Mouse (Mus musculus) urinary bladder, adult 2 months (tissue): ENCODE data around the gene Tmcc3. TPM values are rescaled to one million over a fixed set of nuclear protein-coding genes. Genes with fewer than 3 reads are reported as not detected.

Experiments used
- DNase-seq: peaks from one replicate; pipeline ENCODE4 v3.0.0; 2022; ENCODE audit warnings: low spot score
- polyA plus RNA-seq: library from polyadenylated mRNA; depleted of rRNA; stranded (reverse); fragments of >200 nt; gene quantifications from 2 replicates; pipeline ENCODE4 v1.2.3, GENCODE M21; 2012; rRNA removed

Gene Tmcc3
- polyA plus RNA-seq, 1 experiment, result 18.3 TPM

DNA sequence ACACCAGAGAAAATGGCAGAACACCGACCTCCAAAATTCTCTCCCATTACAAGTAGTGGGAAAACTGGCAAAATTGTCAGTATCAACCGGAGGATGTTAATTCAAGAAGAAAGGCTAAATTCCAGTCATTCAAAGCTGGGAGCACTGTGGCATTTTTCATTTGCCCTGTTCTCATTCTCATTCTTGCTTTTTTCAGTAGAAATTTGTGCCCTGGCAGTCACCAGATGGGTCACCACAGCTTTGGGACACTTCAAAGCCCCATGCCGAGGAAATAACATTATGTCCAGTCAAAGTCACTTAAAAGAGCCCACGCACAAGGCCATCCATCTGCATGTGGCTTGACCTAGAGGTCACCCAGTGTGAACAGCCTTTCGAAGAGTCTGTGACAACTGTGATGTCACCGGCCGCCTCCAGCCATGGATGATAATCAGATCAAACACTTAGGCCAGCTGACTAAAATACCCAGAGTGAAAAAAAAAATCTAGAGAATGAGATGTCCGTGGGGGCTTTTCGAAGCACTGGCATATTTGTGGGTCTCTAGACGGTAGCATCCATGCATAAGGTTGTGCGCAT, 319.9 kb downstream of the Tmcc3 start:
- DNase-seq, result no peak

- DNase-seq, result no peak
Observed at GRCm38 (mm10) chr10:94632245-94632644, 320.5 kb downstream of the Tmcc3 start.

DNA sequence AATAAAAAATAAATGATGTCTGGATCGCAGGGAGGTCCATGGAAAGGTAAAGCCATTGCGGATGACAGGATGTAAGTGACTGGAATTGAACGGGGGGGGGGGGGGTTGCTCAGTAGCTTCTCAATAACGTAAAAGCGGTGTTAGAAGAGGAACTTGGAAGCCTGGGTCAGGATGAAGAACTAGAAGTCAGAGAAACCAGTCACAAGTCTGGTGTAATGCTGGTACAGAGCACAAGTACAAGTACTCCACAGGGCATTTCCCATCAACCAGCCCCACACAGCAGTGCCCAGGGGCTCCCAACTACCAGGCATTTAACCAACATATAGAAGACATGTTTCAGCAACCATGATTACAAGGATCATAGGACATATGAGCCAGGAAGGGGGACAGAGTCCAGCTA, 326.9 kb downstream of the Tmcc3 start:
- no peak for DNase-seq

GRCm38 (mm10) chr10:94639281-94639680, 327.5 kb downstream of the Tmcc3 start:
- no peak for DNase-seq

- DNase-seq, result no peak
Observed at GRCm38 (mm10) chr10:94640067-94640466, 328.3 kb downstream of the Tmcc3 start.

Other genes with a start within 250 kb of the Tmcc3 start
- gene Nr2c1, start 163.9 kb upstream of the Tmcc3 start, polyA plus RNA-seq, result 13.8 and 14.0 TPM in 2 replicates
- 141 and 177 TPM in 2 replicates for gene Ndufa12, start 113.2 kb upstream of the Tmcc3 start, polyA plus RNA-seq
- gene Gm4792, start 13.2 kb upstream of the Tmcc3 start, polyA plus RNA-seq, result 0.19 and 0.22 TPM in 2 replicates